Mouse (Mus musculus) liver, embryonic 14.5 days (tissue): ENCODE data around the gene Hmgcll1.

Experiments used
- CTCF ChIP-seq: IDR thresholded peaks from 2 replicates; pipeline ENCODE4 v1.5.1; 2016; ENCODE audit warnings: antibody characterized with exemption, low read depth, control low read depth
- EP300 ChIP-seq: IDR thresholded peaks from 2 replicates; pipeline ENCODE4 v1.6.1; 2016; ENCODE audit warnings: antibody characterized with exemption, low read depth

GRCm38 (mm10) chr9:76016506-76016905 is 1.9 kb downstream of the Hmgcll1 start:
- TF ChIP-seq CTCF = no peak
- TF ChIP-seq EP300 = no peak
